Mouse (Mus musculus): ENCODE measurements around the gene Lrig1. TPM values are rescaled to one million over a fixed set of nuclear protein-coding genes. Genes with fewer than 3 reads are reported as not detected.

The Lrig1 gene
- total and polyA plus RNA-seq, 3 experiments = 23.3 to 32.7 (median 30.4) TPM

DNA sequence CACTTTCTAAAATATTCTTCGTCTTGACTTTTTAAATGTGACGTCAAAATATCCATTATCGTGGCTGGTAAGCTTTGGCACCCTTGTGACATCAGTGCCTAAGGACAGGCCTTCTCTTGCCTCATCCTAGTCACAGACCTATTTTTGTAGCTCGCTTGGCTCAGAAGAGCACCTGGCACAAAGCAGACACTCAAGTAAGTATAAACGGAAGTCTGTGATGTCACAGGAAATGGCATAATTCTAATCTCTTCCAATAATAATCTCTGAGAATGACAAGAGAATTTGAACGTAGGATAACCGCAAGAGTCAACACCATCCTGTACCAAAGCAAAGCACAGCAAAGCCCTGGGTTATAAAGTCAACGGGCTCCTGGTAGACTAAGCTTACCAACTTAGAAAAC lies 38.6 kb downstream of the Lrig1 start:
- Histone ChIP-seq H3K27ac (no peak overlapping the region; the same call in 1 of the 2 replicates), H3K4me1 (ENCODE audit: control insufficient read depth, insufficient read depth, low read length) (peaks cover 13% of the 10 kb centered on the region), H3K27me3 (ENCODE audit: control insufficient read depth, insufficient read depth, low read length) (no peaks in the 10 kb centered on the region), H3K79me2 (replicated peaks; ENCODE audit: control insufficient read depth, insufficient read depth, low read length) (0 out of 2 replicates have a peak, but pooled peaks cover 1% of the 10 kb centered on the region), H3K36me3 (ENCODE audit: control insufficient read depth, insufficient read depth, low read length) (peaks cover 2% of the 10 kb centered on the region), H3K4me3 (no peak overlapping the region), H3K9ac (ENCODE audit: low read depth, low read length) (no peak overlapping the region)
- DNase-seq = no peak
- intact Hi-C loops (cut with DNase I) = no loop called here
- 37% methylated on average over 8 of the region's 8 CpGs for whole genome bisulfite sequencing
- TF ChIP-seq CTCF (IDR thresholded peaks at IDR 0.05) = no peak
- TF ChIP-seq POLR2A (IDR thresholded peaks at IDR 0.05; ENCODE audit: insufficient read depth, low read depth, low read length) = no peak
- no peak for TF ChIP-seq EP300 (IDR thresholded peaks at IDR 0.05; ENCODE audit: insufficient read depth, low read depth, low read length)

- H3K27me3 ChIP-seq (ENCODE audit: control insufficient read depth, insufficient read depth, low read length) = no peaks in the 10 kb centered on the region
- no peak overlapping the region for H3K4me3 ChIP-seq
- peaks cover 2% of the 10 kb centered on the region for H3K36me3 ChIP-seq (ENCODE audit: control insufficient read depth, insufficient read depth, low read length)
- peak overlapping the region; percentile 40 for H3K27ac ChIP-seq
- peaks cover 9% of the 10 kb centered on the region for H3K4me1 ChIP-seq (ENCODE audit: control insufficient read depth, insufficient read depth, low read length)
- WGBS = 69% methylated on average over 4 of the region's 4 CpGs
- TF ChIP-seq POLR2A (IDR thresholded peaks at IDR 0.05; ENCODE audit: insufficient read depth, low read depth, low read length) (no peak), CTCF (IDR thresholded peaks at IDR 0.05) (no peak), EP300 (IDR thresholded peaks at IDR 0.05; ENCODE audit: insufficient read depth, low read depth, low read length) (no peak)
- 0 out of 2 replicates have a peak, but pooled peaks cover 1% of the 10 kb centered on the region for H3K79me2 ChIP-seq (replicated peaks; ENCODE audit: control insufficient read depth, insufficient read depth, low read length)
- H3K9ac ChIP-seq (ENCODE audit: low read depth, low read length) = no peak overlapping the region
- intact Hi-C loops (cut with DNase I) = no loop called here
- no peak for DNase-seq
Measured at GRCm38 (mm10) chr6:94659886-94660333, 40.0 kb downstream of the Lrig1 start.

- H3K9ac ChIP-seq (ENCODE audit: low read depth, low read length) = no peak overlapping the region
- peaks cover 9% of the 10 kb centered on the region for H3K4me1 ChIP-seq (ENCODE audit: control insufficient read depth, insufficient read depth, low read length)
- H3K27ac ChIP-seq = no peak overlapping the region; the same call in 1 of the 2 replicates
- WGBS = 62% methylated on average over 6 of the region's 6 CpGs
- H3K27me3 ChIP-seq (ENCODE audit: control insufficient read depth, insufficient read depth, low read length) = no peaks in the 10 kb centered on the region
- peaks cover 2% of the 10 kb centered on the region for H3K36me3 ChIP-seq (ENCODE audit: control insufficient read depth, insufficient read depth, low read length)
- TF ChIP-seq EP300 (IDR thresholded peaks at IDR 0.05; ENCODE audit: insufficient read depth, low read depth, low read length) (no peak), CTCF (IDR thresholded peaks at IDR 0.05) (no peak), POLR2A (IDR thresholded peaks at IDR 0.05; ENCODE audit: insufficient read depth, low read depth, low read length) (no peak)
- no peaks in the 10 kb centered on the region for H3K79me2 ChIP-seq (replicated peaks; ENCODE audit: control insufficient read depth, insufficient read depth, low read length)
- intact Hi-C loops (cut with DNase I) = no loop called here
- no peak overlapping the region for H3K4me3 ChIP-seq
- no peak for DNase-seq
Measured at GRCm38 (mm10) chr6:94658136-94658480, 41.9 kb downstream of the Lrig1 start.

DNA sequence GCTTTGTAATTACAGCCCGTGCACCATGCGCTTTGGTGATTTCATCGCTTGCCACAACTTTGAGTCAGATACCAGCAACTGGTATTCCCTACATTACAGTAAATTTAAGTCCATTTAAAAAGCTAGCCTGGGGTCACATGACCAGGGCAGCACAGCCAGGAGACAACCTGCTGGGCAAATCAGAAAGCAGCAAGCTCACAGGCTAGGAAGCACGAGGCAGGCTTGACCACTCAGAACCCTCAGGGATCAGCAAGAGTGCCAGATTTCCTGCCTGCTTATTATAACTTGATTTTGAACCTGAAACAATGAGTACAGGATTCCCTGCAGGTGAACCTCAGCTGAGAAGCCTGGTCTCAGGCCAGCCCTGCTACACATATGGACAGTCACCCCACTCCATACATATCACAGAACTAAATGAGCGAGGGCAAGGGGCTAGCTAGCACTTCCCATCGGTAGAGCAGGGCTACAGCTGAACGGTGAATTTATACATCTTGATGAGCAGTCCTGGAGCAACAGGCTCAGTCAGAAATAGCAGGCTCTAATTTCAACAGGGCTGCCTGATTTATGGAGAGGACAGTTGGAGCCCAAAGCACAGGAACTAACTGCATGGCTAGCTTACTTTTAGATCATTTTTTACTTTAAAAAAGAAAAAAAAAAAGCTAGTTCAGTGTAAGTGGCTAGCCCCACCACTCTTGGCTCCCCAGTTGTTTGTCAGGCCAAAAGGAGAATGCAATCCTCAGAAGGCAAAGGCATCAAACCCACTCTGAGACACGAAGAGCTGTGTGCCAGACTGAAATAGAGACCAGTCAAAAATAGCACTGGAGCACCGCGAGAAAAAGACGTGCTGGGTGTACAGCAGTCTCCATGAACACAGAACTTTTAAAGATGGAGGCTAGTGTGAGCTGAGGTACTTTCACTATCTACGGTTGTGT lies 42.5 kb downstream of the Lrig1 start:
- Histone ChIP-seq H3K27ac (peak overlapping the region; percentile 17; the same call in 1 of the 2 replicates), H3K4me1 (ENCODE audit: control insufficient read depth, insufficient read depth, low read length) (peaks cover 9% of the 10 kb centered on the region)
- no peak for DNase-seq

GRCm38 (mm10) chr6:94655818-94656478 lies 44.0 kb downstream of the Lrig1 start:
- WGBS = 48% methylated on average over 5 of the region's 5 CpGs
- Histone ChIP-seq H3K4me3 (no peak overlapping the region), H3K27ac (no peak overlapping the region), H3K79me2 (replicated peaks; ENCODE audit: control insufficient read depth, insufficient read depth, low read length) (peaks cover 1% of the 10 kb centered on the region; the same call in 1 of the 2 replicates), H3K36me3 (ENCODE audit: control insufficient read depth, insufficient read depth, low read length) (no peaks in the 10 kb centered on the region), H3K4me1 (ENCODE audit: control insufficient read depth, insufficient read depth, low read length) (peaks cover 9% of the 10 kb centered on the region), H3K9ac (ENCODE audit: low read depth, low read length) (no peak overlapping the region), H3K27me3 (ENCODE audit: control insufficient read depth, insufficient read depth, low read length) (no peaks in the 10 kb centered on the region)
- no peak for DNase-seq
- TF ChIP-seq CTCF (IDR thresholded peaks at IDR 0.05) (no peak), EP300 (IDR thresholded peaks at IDR 0.05; ENCODE audit: insufficient read depth, low read depth, low read length) (no peak), POLR2A (IDR thresholded peaks at IDR 0.05; ENCODE audit: insufficient read depth, low read depth, low read length) (no peak)
- intact Hi-C loops (cut with DNase I) = no loop called here

More for the DNA sequence above, 42.5 kb downstream of the Lrig1 start:
- no peaks in the 10 kb centered on the region for H3K79me2 ChIP-seq (replicated peaks; ENCODE audit: control insufficient read depth, insufficient read depth, low read length)
- no peak for TF ChIP-seq CTCF (IDR thresholded peaks at IDR 0.05)
- no peak for TF ChIP-seq EP300 (IDR thresholded peaks at IDR 0.05; ENCODE audit: insufficient read depth, low read depth, low read length)
- no peak for TF ChIP-seq POLR2A (IDR thresholded peaks at IDR 0.05; ENCODE audit: insufficient read depth, low read depth, low read length)
- intact Hi-C loops (cut with DNase I) = no loop called here
- H3K36me3 ChIP-seq (ENCODE audit: control insufficient read depth, insufficient read depth, low read length) = peaks cover 2% of the 10 kb centered on the region
- no peaks in the 10 kb centered on the region for H3K27me3 ChIP-seq (ENCODE audit: control insufficient read depth, insufficient read depth, low read length)
- H3K4me3 ChIP-seq = no peak overlapping the region
- H3K9ac ChIP-seq (ENCODE audit: low read depth, low read length) = no peak overlapping the region
- 58% methylated on average over 12 of the region's 12 CpGs for WGBS
